Mouse (Mus musculus): ENCODE data around the gene Recql5. TPM values are rescaled to one million over a fixed set of nuclear protein-coding genes. Genes with fewer than 3 reads are reported as not detected.

The Recql5 gene
- polyA plus RNA-seq, 1 experiment from 2014 or later, result 17.2 TPM

DNA sequence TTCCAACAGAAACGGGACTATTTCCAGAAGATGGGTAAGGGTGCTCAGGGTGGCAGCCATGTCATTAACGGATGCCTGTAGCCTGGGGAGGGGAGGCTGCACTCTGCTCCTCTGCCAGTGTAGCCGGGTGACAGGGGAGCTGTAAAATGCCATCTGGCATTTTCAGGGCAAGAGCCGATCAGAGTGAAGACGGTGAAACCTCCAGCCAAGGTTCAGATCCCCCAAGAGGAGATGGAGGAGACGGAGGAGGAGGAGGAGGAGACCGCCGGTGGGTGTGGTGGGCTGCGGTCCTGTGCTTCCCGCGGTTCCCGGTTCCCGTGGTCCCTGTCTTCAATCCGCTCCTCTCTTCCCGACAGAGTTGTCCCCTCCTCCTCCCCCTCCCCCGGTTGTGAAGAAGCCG is 50.0 kb downstream of the Recql5 start:
- Histone ChIP-seq H3K27me3 (ENCODE audit: control insufficient read depth, insufficient read depth, low read length) (no peaks in the 10 kb centered on the region), H3K36me3 (replicated peaks; ENCODE audit: control insufficient read depth, insufficient read depth) (no peaks in the 10 kb centered on the region), H3K4me1 (replicated peaks; ENCODE audit: control insufficient read depth, insufficient read depth, low read length) (no peaks in the 10 kb centered on the region), H3K9ac (no peak overlapping the region), H3K4me3 (replicated peaks; ENCODE audit: low read length) (no peak overlapping the region), H3K4me2 (replicated peaks) (no peak overlapping the region), H3K9me3 (ENCODE audit: control insufficient read depth, low read length) (no peaks in the 10 kb centered on the region), H3K27ac (no peak overlapping the region)
- WGBS, result 36% methylated on average over 13 of the region's 17 CpGs
- ATAC-seq (ENCODE audit: low FRiP score) (no peak), DNase-seq (ENCODE audit: low spot score) (no peak)

DNA sequence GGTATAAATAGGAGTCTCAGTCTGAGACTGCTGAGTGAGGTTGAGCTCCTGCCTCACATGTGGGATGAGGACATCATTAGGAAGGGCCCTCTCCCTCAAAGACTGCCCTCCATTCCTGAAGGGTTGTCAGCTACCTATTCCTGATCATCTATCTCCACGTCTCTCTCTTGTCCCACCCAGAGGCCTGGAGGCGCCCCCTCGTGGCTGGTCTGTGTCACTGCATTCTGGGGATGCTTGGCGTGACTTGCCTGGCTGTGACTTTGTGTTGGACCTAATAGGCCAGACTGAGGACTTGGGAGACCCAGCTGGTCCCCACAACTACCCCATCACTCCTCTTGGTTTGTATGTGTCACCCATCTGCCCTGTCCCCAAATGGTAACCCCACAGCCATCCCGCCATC is 52.3 kb downstream of the Recql5 start:
- Histone ChIP-seq H3K36me3 (replicated peaks; ENCODE audit: control insufficient read depth, insufficient read depth) (no peaks in the 10 kb centered on the region), H3K27ac (no peak overlapping the region), H3K9ac (no peak overlapping the region), H3K4me3 (replicated peaks; ENCODE audit: low read length) (no peak overlapping the region), H3K27me3 (ENCODE audit: control insufficient read depth, insufficient read depth, low read length) (no peaks in the 10 kb centered on the region), H3K9me3 (ENCODE audit: control insufficient read depth, low read length) (no peaks in the 10 kb centered on the region), H3K4me1 (replicated peaks; ENCODE audit: control insufficient read depth, insufficient read depth, low read length) (no peaks in the 10 kb centered on the region), H3K4me2 (replicated peaks) (no peak overlapping the region)
- DNase-seq (ENCODE audit: low spot score) (no peak), ATAC-seq (ENCODE audit: low FRiP score) (no peak)
- WGBS, result 21% methylated on average over 5 of the region's 5 CpGs

DNA sequence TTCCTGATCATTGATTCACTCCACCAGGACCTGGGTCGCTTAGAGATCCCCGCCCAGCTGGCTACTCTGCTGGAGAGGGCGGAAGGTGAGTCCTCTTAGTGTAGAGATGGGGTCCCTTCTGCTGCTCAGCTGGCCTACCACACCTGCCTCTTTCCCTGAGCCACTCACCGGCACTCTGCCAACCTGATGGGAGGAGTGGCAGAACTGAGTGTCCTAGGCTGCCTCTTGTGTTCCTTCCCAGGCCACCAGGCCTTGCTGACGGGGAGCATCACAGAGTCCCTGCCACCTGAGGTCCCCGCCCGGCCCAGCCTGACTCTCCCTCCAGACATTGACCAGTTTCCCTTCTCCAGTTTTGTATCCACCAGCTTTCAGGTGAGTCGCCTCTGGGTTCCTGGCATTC is 55.2 kb downstream of the Recql5 start:
- no peak for ATAC-seq (ENCODE audit: low FRiP score)
- no peaks in the 10 kb centered on the region for H3K4me1 ChIP-seq (replicated peaks; ENCODE audit: control insufficient read depth, insufficient read depth, low read length)
- 81% methylated on average over 8 of the region's 8 CpGs for WGBS
- H3K4me3 ChIP-seq (replicated peaks; ENCODE audit: low read length), result no peak overlapping the region
- no peak overlapping the region for H3K9ac ChIP-seq
- no peaks in the 10 kb centered on the region for H3K27me3 ChIP-seq (ENCODE audit: control insufficient read depth, insufficient read depth, low read length)
- H3K9me3 ChIP-seq (ENCODE audit: control insufficient read depth, low read length), result no peaks in the 10 kb centered on the region
- no peak overlapping the region for H3K4me2 ChIP-seq (replicated peaks)
- no peaks in the 10 kb centered on the region for H3K36me3 ChIP-seq (replicated peaks; ENCODE audit: control insufficient read depth, insufficient read depth)
- DNase-seq (ENCODE audit: low spot score), result no peak
- no peak overlapping the region for H3K27ac ChIP-seq

DNA sequence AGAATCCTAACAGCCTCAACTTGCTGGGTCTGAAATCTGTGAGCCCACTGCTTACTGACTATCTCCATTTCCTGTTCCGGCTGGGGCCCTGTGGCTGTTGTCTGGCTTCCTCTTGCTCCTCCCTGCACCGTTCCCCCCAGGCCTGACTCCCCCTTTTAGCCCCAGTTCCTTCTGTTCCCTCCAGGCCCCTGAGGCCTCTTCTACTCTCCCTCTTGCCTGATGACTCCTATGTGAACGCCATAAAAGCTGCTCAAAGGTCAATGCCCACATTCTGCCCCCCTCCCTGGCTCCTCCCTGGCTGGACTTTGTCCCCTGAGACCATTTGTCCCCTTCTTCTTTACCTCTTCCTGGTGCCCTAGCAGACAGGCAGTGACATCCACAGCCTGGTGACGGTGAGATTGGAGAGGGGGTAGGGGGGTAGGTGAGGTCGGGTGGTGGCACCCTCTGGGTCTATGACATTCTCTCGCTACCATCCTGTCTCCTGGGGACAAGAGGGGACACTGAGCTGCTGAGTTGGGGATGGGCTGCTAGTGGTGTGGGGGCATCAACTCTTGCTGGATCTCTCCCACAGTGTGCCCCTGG is 56.0 kb downstream of the Recql5 start:
- DNase-seq (ENCODE audit: low spot score), result no peak
- no peak overlapping the region for H3K4me2 ChIP-seq (replicated peaks)
- no peaks in the 10 kb centered on the region for H3K27me3 ChIP-seq (ENCODE audit: control insufficient read depth, insufficient read depth, low read length)
- H3K36me3 ChIP-seq (replicated peaks; ENCODE audit: control insufficient read depth, insufficient read depth), result no peaks in the 10 kb centered on the region
- no peak for ATAC-seq (ENCODE audit: low FRiP score)
- no peaks in the 10 kb centered on the region for H3K9me3 ChIP-seq (ENCODE audit: control insufficient read depth, low read length)
- no peaks in the 10 kb centered on the region for H3K4me1 ChIP-seq (replicated peaks; ENCODE audit: control insufficient read depth, insufficient read depth, low read length)
- no peak overlapping the region for H3K27ac ChIP-seq
- 78% methylated on average over 6 of the region's 6 CpGs for WGBS
- H3K9ac ChIP-seq, result no peak overlapping the region
- H3K4me3 ChIP-seq (replicated peaks; ENCODE audit: low read length), result no peak overlapping the region

DNA sequence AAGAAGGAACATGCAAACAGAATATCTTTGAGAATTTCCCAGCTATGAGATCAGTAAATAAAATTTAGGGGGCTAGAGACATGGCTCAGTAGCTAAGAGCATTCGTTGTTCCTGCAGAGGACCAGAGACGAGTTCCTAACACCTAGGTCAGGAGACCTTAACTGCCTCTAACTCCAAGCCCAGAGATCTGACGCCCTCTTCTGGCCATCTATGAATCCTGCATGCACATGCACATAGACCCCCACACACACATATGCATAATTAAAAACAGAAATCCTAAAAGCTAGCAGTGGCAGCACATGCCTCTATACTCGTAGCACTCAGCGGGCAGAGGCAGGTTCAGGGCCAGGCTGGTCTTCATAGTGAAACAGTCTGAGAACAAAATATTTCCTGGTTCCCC is 56.8 kb downstream of the Recql5 start:
- H3K4me1 ChIP-seq (replicated peaks; ENCODE audit: control insufficient read depth, insufficient read depth, low read length), result no peaks in the 10 kb centered on the region
- no peak overlapping the region for H3K4me3 ChIP-seq (replicated peaks; ENCODE audit: low read length)
- DNase-seq (ENCODE audit: low spot score) (no peak), ATAC-seq (ENCODE audit: low FRiP score) (no peak)
- H3K36me3 ChIP-seq (replicated peaks; ENCODE audit: control insufficient read depth, insufficient read depth), result no peaks in the 10 kb centered on the region
- H3K27me3 ChIP-seq (ENCODE audit: control insufficient read depth, insufficient read depth, low read length), result no peaks in the 10 kb centered on the region
- no peak overlapping the region for H3K9ac ChIP-seq
- no peaks in the 10 kb centered on the region for H3K9me3 ChIP-seq (ENCODE audit: control insufficient read depth, low read length)
- H3K4me2 ChIP-seq (replicated peaks), result no peak overlapping the region
- 88% methylated on average over 5 of the region's 5 CpGs for WGBS
- no peak overlapping the region for H3K27ac ChIP-seq

DNA sequence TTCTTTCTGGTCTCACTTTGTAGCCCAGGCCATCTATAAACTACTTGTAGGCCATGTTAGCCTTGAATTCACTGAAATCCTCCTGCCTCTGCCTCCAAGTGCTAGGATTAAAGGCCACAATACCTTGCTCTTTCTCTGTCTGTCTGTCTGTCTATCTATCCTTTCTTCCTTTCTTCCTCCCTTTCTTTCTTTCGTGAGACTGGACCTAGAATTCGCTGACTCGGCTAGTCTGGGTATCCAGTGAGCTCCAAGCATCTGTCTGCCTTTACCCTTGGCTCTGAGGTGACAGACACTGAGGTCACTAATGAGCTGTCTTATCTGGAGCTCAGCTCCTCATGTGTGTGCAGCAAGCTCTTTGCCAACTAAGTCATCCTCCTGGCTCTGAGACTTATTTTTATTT is 57.3 kb downstream of the Recql5 start:
- Histone ChIP-seq H3K36me3 (replicated peaks; ENCODE audit: control insufficient read depth, insufficient read depth) (no peaks in the 10 kb centered on the region), H3K27me3 (ENCODE audit: control insufficient read depth, insufficient read depth, low read length) (no peaks in the 10 kb centered on the region), H3K4me2 (replicated peaks) (no peak overlapping the region), H3K9me3 (ENCODE audit: control insufficient read depth, low read length) (no peaks in the 10 kb centered on the region), H3K27ac (no peak overlapping the region), H3K9ac (no peak overlapping the region), H3K4me3 (replicated peaks; ENCODE audit: low read length) (no peak overlapping the region), H3K4me1 (replicated peaks; ENCODE audit: control insufficient read depth, insufficient read depth, low read length) (no peaks in the 10 kb centered on the region)
- ATAC-seq (ENCODE audit: low FRiP score), result no peak
- no peak for DNase-seq (ENCODE audit: low spot score)
- 90% methylated on average over 3 of the region's 3 CpGs for WGBS

DNA sequence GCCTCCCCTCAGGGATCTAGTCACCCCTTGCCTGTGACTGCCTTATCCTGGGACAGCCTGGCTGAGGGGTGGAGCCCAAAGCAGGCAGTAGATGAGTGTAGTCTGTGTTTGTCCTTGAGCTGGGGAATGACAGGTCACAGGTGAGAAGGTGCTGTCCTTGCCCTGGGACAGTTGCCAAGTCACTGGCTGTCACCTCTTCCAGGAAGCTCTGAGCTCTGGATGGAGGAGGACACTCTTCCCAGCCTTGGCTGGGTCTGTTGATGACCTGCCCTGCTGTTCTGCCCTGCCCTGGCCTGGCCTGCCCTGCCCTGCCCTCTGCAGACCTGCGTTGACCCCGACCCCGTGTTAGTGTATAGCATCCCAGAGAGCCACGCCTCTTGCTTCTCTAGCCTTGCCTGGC is 60.8 kb downstream of the Recql5 start:
- Histone ChIP-seq H3K9ac (no peak overlapping the region), H3K4me3 (replicated peaks; ENCODE audit: low read length) (no peak overlapping the region), H3K4me1 (replicated peaks; ENCODE audit: control insufficient read depth, insufficient read depth, low read length) (no peaks in the 10 kb centered on the region), H3K27ac (no peak overlapping the region), H3K36me3 (replicated peaks; ENCODE audit: control insufficient read depth, insufficient read depth) (no peaks in the 10 kb centered on the region), H3K9me3 (ENCODE audit: control insufficient read depth, low read length) (no peaks in the 10 kb centered on the region), H3K4me2 (replicated peaks) (no peak overlapping the region), H3K27me3 (ENCODE audit: control insufficient read depth, insufficient read depth, low read length) (no peaks in the 10 kb centered on the region)
- no peak for DNase-seq (ENCODE audit: low spot score)
- no peak for ATAC-seq (ENCODE audit: low FRiP score)
- WGBS, result 77% methylated on average over 4 of the region's 4 CpGs

DNA sequence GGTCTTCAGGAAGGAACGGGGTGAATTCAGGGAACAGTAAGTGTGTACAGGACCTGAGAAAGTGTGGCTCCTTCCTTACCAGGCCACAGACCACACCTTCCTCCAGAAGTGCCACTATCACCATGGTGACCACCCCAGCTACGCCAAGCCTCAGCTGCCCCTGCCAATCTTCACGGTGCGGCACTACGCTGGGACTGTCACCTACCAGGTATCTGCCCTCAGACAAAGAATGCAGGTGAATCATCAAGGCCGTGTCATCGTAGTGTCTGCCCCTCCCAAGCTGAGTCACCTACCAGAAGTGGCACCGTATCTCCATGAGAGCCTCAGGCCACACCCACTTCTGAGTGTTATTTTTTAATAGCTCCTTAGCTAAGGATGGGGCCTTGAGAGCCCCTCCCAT is 63.9 kb downstream of the Recql5 start:
- WGBS, result 88% methylated on average over 8 of the region's 8 CpGs
- Histone ChIP-seq H3K4me3 (replicated peaks; ENCODE audit: low read length) (no peak overlapping the region), H3K36me3 (replicated peaks; ENCODE audit: control insufficient read depth, insufficient read depth) (no peaks in the 10 kb centered on the region), H3K9ac (no peak overlapping the region), H3K4me1 (replicated peaks; ENCODE audit: control insufficient read depth, insufficient read depth, low read length) (no peaks in the 10 kb centered on the region), H3K9me3 (ENCODE audit: control insufficient read depth, low read length) (no peaks in the 10 kb centered on the region), H3K27me3 (ENCODE audit: control insufficient read depth, insufficient read depth, low read length) (no peaks in the 10 kb centered on the region), H3K4me2 (replicated peaks) (no peak overlapping the region), H3K27ac (no peak overlapping the region)
- ATAC-seq (ENCODE audit: low FRiP score) (no peak), DNase-seq (ENCODE audit: low spot score) (no peak)

DNA sequence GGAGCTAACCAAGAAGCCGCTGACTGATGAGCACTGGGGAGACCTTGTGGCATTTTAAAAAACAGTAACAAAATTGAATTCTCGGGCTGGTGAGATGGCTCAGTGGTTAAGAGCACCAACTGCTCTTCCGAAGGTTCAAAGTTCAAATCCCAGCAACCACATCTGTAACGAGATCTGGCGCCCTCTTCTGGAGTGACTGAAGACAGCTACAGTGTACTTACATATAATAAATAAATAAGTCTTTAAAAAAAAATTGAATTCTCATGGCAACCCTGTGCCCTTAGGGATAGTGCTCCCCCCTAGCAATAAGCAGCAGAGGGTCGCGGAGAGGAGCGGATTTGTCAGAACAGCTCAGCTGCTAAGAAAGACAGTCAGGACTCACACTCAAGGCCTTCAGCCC is 69.4 kb downstream of the Recql5 start:
- H3K4me2 ChIP-seq (replicated peaks), result no peak overlapping the region
- ATAC-seq (ENCODE audit: low FRiP score) (no peak), DNase-seq (ENCODE audit: low spot score) (no peak)
- no peak overlapping the region for H3K9ac ChIP-seq
- H3K4me3 ChIP-seq (replicated peaks; ENCODE audit: low read length), result no peak overlapping the region
- no peaks in the 10 kb centered on the region for H3K9me3 ChIP-seq (ENCODE audit: control insufficient read depth, low read length)
- peaks cover 26% of the 10 kb centered on the region for H3K27me3 ChIP-seq (ENCODE audit: control insufficient read depth, insufficient read depth, low read length)
- WGBS, result 87% methylated on average over 8 of the region's 8 CpGs
- H3K36me3 ChIP-seq (replicated peaks; ENCODE audit: control insufficient read depth, insufficient read depth), result no peaks in the 10 kb centered on the region
- 0 out of 2 replicates have a peak, but pooled peaks cover 5% of the 10 kb centered on the region for H3K4me1 ChIP-seq (replicated peaks; ENCODE audit: control insufficient read depth, insufficient read depth, low read length)
- H3K27ac ChIP-seq, result no peak overlapping the region

Measured in hindbrain, embryonic 14.5 days (tissue).